Mouse (Mus musculus) heart, embryonic 11.5 days (tissue): ENCODE results near the gene Tex44. TPM values are rescaled to one million over a fixed set of nuclear protein-coding genes. Genes with fewer than 3 reads are reported as not detected.
A peak's percentile ranks its signal among the peaks of the same experiment; 100 is the strongest.
"Not testable (repeated sequence)": the region's sequence is repeated elsewhere in the genome, so short reads cannot be mapped to it uniquely, and the experiment has no call there.

Experiments used
- ATAC-seq: fragments of 200-750 bp; cut with Nextera tagmentation; replicated peaks from 2 replicates; pipeline ENCODE4 v1.8.0; 2017; ENCODE audit warnings: moderate library complexity; ENCODE audit not compliant: insufficient number of reproducible peaks, low FRiP score, low TSS enrichment
- H3K27ac ChIP-seq: fragments of 300-500 bp; sonication (generic); 2 replicates; pipeline ENCODE4 v1.5.1; 2014; ENCODE audit warnings: mild to moderate bottlenecking, low read depth, low read length
- H3K27me3 ChIP-seq: fragments of 300-500 bp; sonication (generic); 2 replicates; pipeline ENCODE4 v1.6.1; 2014; ENCODE audit warnings: mild to moderate bottlenecking, low read length, mixed read lengths; ENCODE audit not compliant: control insufficient read depth, insufficient read depth
- H3K36me3 ChIP-seq: fragments of 300-500 bp; sonication (generic); 2 replicates; pipeline ENCODE4 v1.6.1; 2014; ENCODE audit warnings: mild to moderate bottlenecking, low read length, moderate library complexity, mixed read lengths; ENCODE audit not compliant: control insufficient read depth, insufficient read depth
- H3K4me1 ChIP-seq: fragments of 300-500 bp; sonication (generic); 2 replicates; pipeline ENCODE4 v1.6.1; 2014; ENCODE audit warnings: low read length; ENCODE audit not compliant: control insufficient read depth, insufficient read depth
- H3K4me2 ChIP-seq: fragments of 300-500 bp; sonication (generic); 2 replicates; pipeline ENCODE4 v1.6.1; 2014; ENCODE audit warnings: mild to moderate bottlenecking, moderate library complexity
- H3K4me3 ChIP-seq: fragments of 300-500 bp; sonication (generic); 2 replicates; pipeline ENCODE4 v1.5.1; 2014; ENCODE audit warnings: low read depth, low read length
- H3K9ac ChIP-seq: fragments of 300-500 bp; sonication (generic); 2 replicates; pipeline ENCODE4 v1.6.1; 2014; ENCODE audit warnings: mild to moderate bottlenecking, low read depth, low read length, moderate library complexity
- H3K9me3 ChIP-seq: fragments of 300-500 bp; sonication (generic); replicated peaks from 2 replicates; pipeline ENCODE4 v1.6.1; 2016; ENCODE audit warnings: low read length; ENCODE audit not compliant: control insufficient read depth
- WGBS: fragments of 180-500 bp; shearing (Covaris S2); extraction: QIAGEN DNeasy Blood & Tissue Kit; methylation state at CpG from one replicate; pipeline ENCODE4 v1.1.7; 2014; ENCODE audit not compliant: insufficient replicate concordance; 5-methylcytosine and 5-hydroxymethylcytosine counted together
- polyA plus RNA-seq: library from polyadenylated mRNA; unstranded; fragments of >200 nt; fragmentation: Nextera tagmentation; extraction: Ambion mirVana; gene quantifications from 2 replicates; pipeline ENCODE4 v1.2.1, GENCODE M21; 2014

Gene Tex44
- polyA plus RNA-seq, 1 experiment from 2014 or later, result not detected

DNA sequence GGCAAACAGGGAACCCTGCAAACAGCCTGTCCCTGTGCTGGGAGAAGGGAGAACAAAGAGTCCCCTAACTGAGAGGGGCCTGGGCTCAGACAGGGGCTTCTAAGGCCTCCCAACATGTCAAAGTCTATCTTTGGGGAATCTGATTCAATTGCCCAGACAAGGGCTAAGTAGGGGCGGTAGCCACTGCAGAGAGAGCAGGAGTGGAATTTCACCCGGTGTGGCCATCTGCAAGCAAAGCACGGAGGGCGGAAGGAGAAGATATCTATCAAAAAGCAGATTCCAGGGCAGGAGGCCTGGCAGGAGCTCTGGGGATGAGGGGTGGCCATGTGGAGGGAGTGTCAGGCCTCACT is 38.7 kb downstream of the Tex44 start:
- no peaks in the 10 kb centered on the region for H3K27me3 ChIP-seq
- H3K27ac ChIP-seq, result 0 out of 2 replicates have a peak overlapping the region, but pooled peaks have one; percentile 25
- no peak overlapping the region for H3K4me2 ChIP-seq
- 23% methylated on average over 4 of the region's 4 CpGs for WGBS
- no peaks in the 10 kb centered on the region for H3K9me3 ChIP-seq
- no peaks in the 10 kb centered on the region for H3K36me3 ChIP-seq
- no peak overlapping the region for H3K4me3 ChIP-seq
- H3K9ac ChIP-seq, result peak overlapping the region; percentile 47; the same call in 1 of the 2 replicates
- no peak for ATAC-seq
- 0 out of 2 replicates have a peak, but pooled peaks cover 2% of the 10 kb centered on the region for H3K4me1 ChIP-seq

GRCm38 (mm10) chr1:86467416-86467815 is 41.3 kb downstream of the Tex44 start:
- Histone ChIP-seq H3K9me3 (no peaks in the 10 kb centered on the region), H3K27me3 (no peaks in the 10 kb centered on the region), H3K36me3 (no peaks in the 10 kb centered on the region), H3K4me1 (peaks cover 10% of the 10 kb centered on the region), H3K9ac (no peak overlapping the region), H3K27ac (no peak overlapping the region), H3K4me2 (no peak overlapping the region), H3K4me3 (no peak overlapping the region)
- ATAC-seq, result no peak
- WGBS, result 78% methylated on average over 8 of the region's 8 CpGs

DNA sequence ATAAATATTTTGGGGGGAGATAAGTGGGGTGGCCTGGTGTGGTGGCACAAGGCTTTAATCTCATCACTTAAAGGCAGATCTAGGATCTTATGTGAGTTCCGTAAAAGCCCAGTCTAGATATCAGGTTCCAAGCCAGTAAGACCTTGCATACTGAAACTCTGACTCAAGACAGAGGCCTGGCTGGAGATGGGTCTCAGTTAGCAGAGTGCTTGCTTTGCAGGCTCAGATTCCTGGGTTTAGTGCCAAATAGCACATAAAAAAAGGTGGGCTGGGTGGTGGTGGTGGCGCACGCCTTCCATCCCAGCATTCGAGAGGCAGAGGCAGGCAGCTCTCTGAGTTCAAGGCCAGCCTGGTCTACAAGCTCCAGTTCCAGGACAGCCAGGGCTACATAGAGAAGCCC is 43.7 kb downstream of the Tex44 start:
- Histone ChIP-seq H3K27ac (peak overlapping the region; percentile 100), H3K9me3 (no peaks in the 10 kb centered on the region), H3K27me3 (no peaks in the 10 kb centered on the region), H3K4me1 (peaks cover 17% of the 10 kb centered on the region), H3K36me3 (no peaks in the 10 kb centered on the region), H3K4me2 (no peak overlapping the region), H3K4me3 (no peak overlapping the region), H3K9ac (no peak overlapping the region)
- no peak for ATAC-seq
- 93% methylated on average over 4 of the region's 4 CpGs for WGBS

GRCm38 (mm10) chr1:86470519-86471181 is 44.5 kb downstream of the Tex44 start:
- Histone ChIP-seq H3K4me2 (peak overlapping the region; percentile 54), H3K4me3 (no peak overlapping the region), H3K27me3 (no peaks in the 10 kb centered on the region), H3K9ac (peak overlapping the region; percentile 63), H3K9me3 (no peaks in the 10 kb centered on the region), H3K27ac (peak overlapping the region; percentile 100), H3K4me1 (peaks cover 15% of the 10 kb centered on the region), H3K36me3 (no peaks in the 10 kb centered on the region)
- 25% methylated on average over 12 of the region's 12 CpGs for WGBS
- peak; percentile 81 for ATAC-seq

DNA sequence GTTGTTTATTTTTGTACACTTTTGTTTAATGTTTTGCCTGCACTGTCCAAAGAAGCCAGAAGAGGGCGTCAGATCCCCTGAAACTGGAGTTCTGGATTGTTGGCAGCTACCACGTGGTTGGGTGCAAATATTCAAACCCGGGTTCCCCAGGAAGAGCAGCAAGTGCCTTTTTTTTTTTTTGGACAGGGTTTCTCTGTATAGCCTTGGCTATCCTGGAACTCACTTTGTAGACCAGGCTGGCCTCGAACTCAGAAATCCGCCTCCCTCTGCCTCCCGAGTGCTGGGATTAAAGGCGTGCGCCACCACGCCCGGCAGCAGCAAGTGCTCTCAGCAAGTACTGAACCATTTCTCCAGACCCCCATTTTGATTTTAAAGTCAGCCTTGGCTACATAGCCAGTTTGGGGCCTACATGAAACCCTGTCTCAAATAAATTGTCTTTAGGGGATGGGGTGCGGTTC is 45.4 kb downstream of the Tex44 start:
- WGBS, result 64% methylated on average over 11 of the region's 11 CpGs
- not testable (repeated sequence) for H3K27me3 ChIP-seq, H3K9ac ChIP-seq, H3K4me3 ChIP-seq, ATAC-seq, H3K9me3 ChIP-seq, H3K36me3 ChIP-seq
- Histone ChIP-seq H3K4me2 (peak overlapping the region; percentile 59), H3K4me1 (peaks cover 15% of the 10 kb centered on the region), H3K27ac (peak overlapping the region; percentile 100)

GRCm38 (mm10) chr1:86472197-86472952 is 46.2 kb downstream of the Tex44 start:
- WGBS, result 7% methylated on average over 31 of the region's 31 CpGs
- peak overlapping the region; percentile 59 for H3K4me2 ChIP-seq
- H3K4me1 ChIP-seq, result peaks cover 15% of the 10 kb centered on the region
- H3K4me3 ChIP-seq, result peak overlapping the region; percentile 17
- H3K27ac ChIP-seq, result peak overlapping the region; percentile 100
- peak; percentile 81 for ATAC-seq
- no peaks in the 10 kb centered on the region for H3K36me3 ChIP-seq
- peak overlapping the region; percentile 79 for H3K9ac ChIP-seq
- no peaks in the 10 kb centered on the region for H3K9me3 ChIP-seq
- no peaks in the 10 kb centered on the region for H3K27me3 ChIP-seq

GRCm38 (mm10) chr1:86473109-86473760 is 47.1 kb downstream of the Tex44 start:
- peak overlapping the region; percentile 79; the same call in 1 of the 2 replicates for H3K9ac ChIP-seq
- H3K4me1 ChIP-seq, result peaks cover 15% of the 10 kb centered on the region
- WGBS, result 86% methylated on average over 18 of the region's 18 CpGs
- no peaks in the 10 kb centered on the region for H3K27me3 ChIP-seq
- H3K4me3 ChIP-seq, result no peak overlapping the region
- no peak for ATAC-seq
- no peaks in the 10 kb centered on the region for H3K9me3 ChIP-seq
- peak overlapping the region; percentile 100 for H3K27ac ChIP-seq
- no peak overlapping the region for H3K4me2 ChIP-seq
- H3K36me3 ChIP-seq, result no peaks in the 10 kb centered on the region
